Mouse (Mus musculus): ENCODE data around the gene Rassf2. TPM values are rescaled to one million over a fixed set of nuclear protein-coding genes. Genes with fewer than 3 reads are reported as not detected.
A peak's percentile ranks its signal among the peaks of the same experiment; 100 is the strongest.

Gene Rassf2
- polyA plus RNA-seq, 1 experiment = 2.8 TPM

- no peaks in the 10 kb centered on the region for H3K36me3 ChIP-seq (replicated peaks; ENCODE audit: low read length)
- H3K9me3 ChIP-seq = no peaks in the 10 kb centered on the region
- peaks cover 32% of the 10 kb centered on the region for H3K4me1 ChIP-seq
- peak within 1 kb of the TSS; percentile 50 for H3K4me3 ChIP-seq (replicated peaks)
- TF ChIP-seq GATA1 (IDR thresholded peaks at IDR 0.05; ENCODE audit: borderline replicate concordance, low read length) (no peak), FLI1 (IDR thresholded peaks at IDR 0.05; ENCODE audit: low read length) (no peak)
- peaks cover 79% of the 10 kb centered on the region for H3K27me3 ChIP-seq (replicated peaks)
These were observed 79.4 kb downstream of the Rassf2 start, which contains the start of gene Prnd for GRCm38 (mm10) chr2:131950598-131951095. Gene Prnd, plus strand, starts transcription at chr2:131950861.

GRCm38 (mm10) chr2:131949767-131950597 is 80.1 kb downstream of the Rassf2 start:
- Histone ChIP-seq H3K4me1 (peaks cover 33% of the 10 kb centered on the region), H3K9me3 (no peaks in the 10 kb centered on the region), H3K27me3 (replicated peaks) (peaks cover 78% of the 10 kb centered on the region), H3K36me3 (replicated peaks; ENCODE audit: low read length) (no peaks in the 10 kb centered on the region), H3K4me3 (replicated peaks) (peak overlapping the region; percentile 50)
- TF ChIP-seq FLI1 (IDR thresholded peaks at IDR 0.05; ENCODE audit: low read length) = no peak
- TF ChIP-seq GATA1 (IDR thresholded peaks at IDR 0.05; ENCODE audit: borderline replicate concordance, low read length) = no peak

GRCm38 (mm10) chr2:131948916-131949639 is 81.0 kb downstream of the Rassf2 start:
- H3K36me3 ChIP-seq (replicated peaks; ENCODE audit: low read length) = no peaks in the 10 kb centered on the region
- H3K4me1 ChIP-seq = peaks cover 37% of the 10 kb centered on the region
- H3K4me3 ChIP-seq (replicated peaks) = no peak overlapping the region
- no peak for TF ChIP-seq GATA1 (IDR thresholded peaks at IDR 0.05; ENCODE audit: borderline replicate concordance, low read length)
- peaks cover 73% of the 10 kb centered on the region for H3K27me3 ChIP-seq (replicated peaks)
- no peaks in the 10 kb centered on the region for H3K9me3 ChIP-seq

GRCm38 (mm10) chr2:131948156-131948555 is 81.9 kb downstream of the Rassf2 start:
- Histone ChIP-seq H3K4me1 (peaks cover 32% of the 10 kb centered on the region), H3K9me3 (no peaks in the 10 kb centered on the region), H3K27me3 (replicated peaks) (peaks cover 65% of the 10 kb centered on the region), H3K36me3 (replicated peaks; ENCODE audit: low read length) (no peaks in the 10 kb centered on the region), H3K4me3 (replicated peaks) (no peak overlapping the region)
- TF ChIP-seq GATA1 (IDR thresholded peaks at IDR 0.05; ENCODE audit: borderline replicate concordance, low read length) = no peak
- no peak for TF ChIP-seq FLI1 (IDR thresholded peaks at IDR 0.05; ENCODE audit: low read length)

- H3K36me3 ChIP-seq (replicated peaks; ENCODE audit: low read length) = no peaks in the 10 kb centered on the region
- peaks cover 28% of the 10 kb centered on the region for H3K4me1 ChIP-seq
- H3K27me3 ChIP-seq (replicated peaks) = peaks cover 54% of the 10 kb centered on the region
- H3K9me3 ChIP-seq = no peaks in the 10 kb centered on the region
- TF ChIP-seq GATA1 (IDR thresholded peaks at IDR 0.05; ENCODE audit: borderline replicate concordance, low read length) = no peak
- TF ChIP-seq FLI1 (IDR thresholded peaks at IDR 0.05; ENCODE audit: low read length) = no peak
- no peak overlapping the region for H3K4me3 ChIP-seq (replicated peaks)
These were observed 83.7 kb downstream of the Rassf2 start for GRCm38 (mm10) chr2:131946351-131946750.

- H3K36me3 ChIP-seq (replicated peaks; ENCODE audit: low read length) = no peaks in the 10 kb centered on the region
- H3K4me3 ChIP-seq (replicated peaks) = no peak overlapping the region
- peaks cover 54% of the 10 kb centered on the region for H3K27me3 ChIP-seq (replicated peaks)
- no peaks in the 10 kb centered on the region for H3K9me3 ChIP-seq
- peaks cover 27% of the 10 kb centered on the region for H3K4me1 ChIP-seq
- TF ChIP-seq GATA1 (IDR thresholded peaks at IDR 0.05; ENCODE audit: borderline replicate concordance, low read length) (no peak), FLI1 (IDR thresholded peaks at IDR 0.05; ENCODE audit: low read length) (no peak)
These were observed 84.3 kb downstream of the Rassf2 start for GRCm38 (mm10) chr2:131945765-131946164.

GRCm38 (mm10) chr2:131945225-131945624 is 84.8 kb downstream of the Rassf2 start:
- peaks cover 49% of the 10 kb centered on the region for H3K27me3 ChIP-seq (replicated peaks)
- no peaks in the 10 kb centered on the region for H3K36me3 ChIP-seq (replicated peaks; ENCODE audit: low read length)
- no peaks in the 10 kb centered on the region for H3K9me3 ChIP-seq
- H3K4me3 ChIP-seq (replicated peaks) = no peak overlapping the region
- TF ChIP-seq FLI1 (IDR thresholded peaks at IDR 0.05; ENCODE audit: low read length) (no peak), GATA1 (IDR thresholded peaks at IDR 0.05; ENCODE audit: borderline replicate concordance, low read length) (no peak)
- peaks cover 21% of the 10 kb centered on the region for H3K4me1 ChIP-seq

GRCm38 (mm10) chr2:131944370-131944769 is 85.7 kb downstream of the Rassf2 start:
- Histone ChIP-seq H3K4me1 (peaks cover 21% of the 10 kb centered on the region), H3K27me3 (replicated peaks) (peaks cover 49% of the 10 kb centered on the region), H3K36me3 (replicated peaks; ENCODE audit: low read length) (no peaks in the 10 kb centered on the region), H3K4me3 (replicated peaks) (no peak overlapping the region), H3K9me3 (no peaks in the 10 kb centered on the region)
- TF ChIP-seq FLI1 (IDR thresholded peaks at IDR 0.05; ENCODE audit: low read length) (no peak), GATA1 (IDR thresholded peaks at IDR 0.05; ENCODE audit: borderline replicate concordance, low read length) (no peak)

GRCm38 (mm10) chr2:131941501-131941900 is 88.6 kb downstream of the Rassf2 start:
- Histone ChIP-seq H3K4me3 (replicated peaks) (no peak overlapping the region), H3K4me1 (peaks cover 21% of the 10 kb centered on the region), H3K27me3 (replicated peaks) (peaks cover 27% of the 10 kb centered on the region), H3K9me3 (no peaks in the 10 kb centered on the region), H3K36me3 (replicated peaks; ENCODE audit: low read length) (peaks cover 8% of the 10 kb centered on the region)
- TF ChIP-seq FLI1 (IDR thresholded peaks at IDR 0.05; ENCODE audit: low read length) (no peak), GATA1 (IDR thresholded peaks at IDR 0.05; ENCODE audit: borderline replicate concordance, low read length) (no peak)

- H3K9me3 ChIP-seq = no peaks in the 10 kb centered on the region
- H3K4me3 ChIP-seq (replicated peaks) = no peak overlapping the region
- H3K4me1 ChIP-seq = peaks cover 20% of the 10 kb centered on the region
- peaks cover 11% of the 10 kb centered on the region for H3K36me3 ChIP-seq (replicated peaks; ENCODE audit: low read length)
- TF ChIP-seq FLI1 (IDR thresholded peaks at IDR 0.05; ENCODE audit: low read length) (no peak), GATA1 (IDR thresholded peaks at IDR 0.05; ENCODE audit: borderline replicate concordance, low read length) (no peak)
- peaks cover 18% of the 10 kb centered on the region for H3K27me3 ChIP-seq (replicated peaks)
These were observed 89.6 kb downstream of the Rassf2 start for GRCm38 (mm10) chr2:131940506-131940905.

Other genes starting within 250 kb of the Rassf2 start
- not detected in 2 replicates for gene Erv3, start 170.5 kb downstream of the Rassf2 start, polyA plus RNA-seq (2012; ENCODE audit: insufficient read depth, low replicate concordance)
- gene Prnp, start 120.3 kb downstream of the Rassf2 start, polyA plus RNA-seq (2012; ENCODE audit: insufficient read depth, low replicate concordance) = 8.8 TPM in 1 of 2 replicates, not detected in the other
- not detected in 2 replicates for gene Prn, start 120.3 kb downstream of the Rassf2 start, polyA plus RNA-seq (2012; ENCODE audit: insufficient read depth, low replicate concordance)
- gene Prnd, start 79.4 kb downstream of the Rassf2 start, polyA plus RNA-seq (2012; ENCODE audit: insufficient read depth, low replicate concordance) = not detected in 2 replicates
- 0.23 TPM in 1 of 2 replicates, not detected in the other for gene Slc23a2, start 114.8 kb upstream of the Rassf2 start, polyA plus RNA-seq (2012; ENCODE audit: insufficient read depth, low replicate concordance)
- 23.1 and 24.3 TPM in 2 replicates for gene Tmem230, start 217.5 kb upstream of the Rassf2 start, polyA plus RNA-seq (2012; ENCODE audit: insufficient read depth, low replicate concordance)
- 6.9 and 19.1 TPM in 2 replicates for gene Pcna, start 223.1 kb upstream of the Rassf2 start, polyA plus RNA-seq (2012; ENCODE audit: insufficient read depth, low replicate concordance)
- 13.8 and 21.9 TPM in 2 replicates for gene Cds2, start 232.9 kb upstream of the Rassf2 start, polyA plus RNA-seq (2012; ENCODE audit: insufficient read depth, low replicate concordance)

Measured in megakaryocyte, embryonic 14.5 days (primary cell).